Mouse (Mus musculus): ENCODE measurements around the gene Slc45a1. TPM values are rescaled to one million over a fixed set of nuclear protein-coding genes. Genes with fewer than 3 reads are reported as not detected.

Gene Slc45a1
- 0.12 TPM in 1 of 2 replicates, not detected in the other for polyA plus RNA-seq (2015; fragmentation: Nextera tagmentation; extraction: Ambion mirVana)

GRCm38 (mm10) chr4:150651390-150652277 is at the start of gene Slc45a1:
Gene Slc45a1, minus strand, starts transcription at chr4:150652174.

Other genes starting within 250 kb of the Slc45a1 start
- gene Errfi1, start 201.7 kb upstream of the Slc45a1 start, polyA plus RNA-seq (2015; fragmentation: Nextera tagmentation; extraction: Ambion mirVana), result 37.5 and 40.2 TPM in 2 replicates